Mouse (Mus musculus): ENCODE measurements around the gene Emc3. TPM values are rescaled to one million over a fixed set of nuclear protein-coding genes. Genes with fewer than 3 reads are reported as not detected.

Emc3 gene
- polyA plus RNA-seq (2015; fragmentation: Illumina TruSeq; extraction: RNeasy Lipid Tissue Mini Kit (QIAGEN cat#74804); ENCODE audit: insufficient read depth, low read depth, low replicate concordance), result 14.9 TPM

DNA sequence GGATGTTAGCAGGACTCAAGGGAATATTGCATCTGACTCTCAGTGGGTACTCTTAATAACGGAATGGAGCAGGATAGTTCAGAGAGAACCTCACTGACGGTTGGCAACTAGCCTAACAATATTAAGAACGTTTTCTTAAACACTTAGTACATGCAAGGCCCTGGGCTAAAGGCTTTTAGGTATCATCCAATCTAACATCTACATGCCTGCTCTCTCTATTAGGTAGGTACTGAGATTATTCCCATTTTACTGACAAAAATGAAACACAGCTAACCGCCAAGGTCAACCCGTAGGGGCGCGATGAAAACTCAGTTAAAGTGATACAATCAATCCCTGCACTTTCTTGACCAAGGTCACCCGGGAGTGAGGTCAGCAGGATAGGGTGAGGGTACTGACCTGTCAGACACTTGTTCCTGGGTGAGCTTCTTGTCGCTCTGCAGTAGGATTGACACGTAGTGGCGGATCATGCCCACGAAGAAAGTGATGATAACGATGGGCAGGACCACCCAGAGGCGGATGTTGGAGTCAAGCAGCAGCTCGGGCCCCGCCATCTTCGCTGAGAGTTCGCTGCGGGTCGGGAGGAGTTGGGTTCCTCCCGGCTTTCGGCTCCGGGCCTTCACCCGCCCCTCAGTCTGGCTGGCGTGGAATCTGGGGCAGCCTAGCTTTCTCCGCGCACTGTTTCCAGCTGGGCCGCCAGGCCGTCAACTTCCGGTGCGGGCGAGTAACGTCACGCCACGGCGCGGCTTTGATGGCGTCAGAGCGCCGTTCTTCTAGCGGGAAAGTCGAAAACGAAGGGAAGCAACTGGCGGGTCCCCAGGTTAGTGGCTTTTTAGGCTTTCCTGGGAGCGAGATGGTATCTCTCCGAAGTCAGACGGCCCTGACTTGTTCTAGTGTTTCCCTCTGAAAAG is at the start of gene Emc3, which contains the start of gene Fancd2:
Gene Emc3 (minus strand): TSS at position 721 of the 908 bp plus-strand sequence.
Gene Fancd2 (plus strand): TSS at position 751 of the 908 bp plus-strand sequence.

DNA sequence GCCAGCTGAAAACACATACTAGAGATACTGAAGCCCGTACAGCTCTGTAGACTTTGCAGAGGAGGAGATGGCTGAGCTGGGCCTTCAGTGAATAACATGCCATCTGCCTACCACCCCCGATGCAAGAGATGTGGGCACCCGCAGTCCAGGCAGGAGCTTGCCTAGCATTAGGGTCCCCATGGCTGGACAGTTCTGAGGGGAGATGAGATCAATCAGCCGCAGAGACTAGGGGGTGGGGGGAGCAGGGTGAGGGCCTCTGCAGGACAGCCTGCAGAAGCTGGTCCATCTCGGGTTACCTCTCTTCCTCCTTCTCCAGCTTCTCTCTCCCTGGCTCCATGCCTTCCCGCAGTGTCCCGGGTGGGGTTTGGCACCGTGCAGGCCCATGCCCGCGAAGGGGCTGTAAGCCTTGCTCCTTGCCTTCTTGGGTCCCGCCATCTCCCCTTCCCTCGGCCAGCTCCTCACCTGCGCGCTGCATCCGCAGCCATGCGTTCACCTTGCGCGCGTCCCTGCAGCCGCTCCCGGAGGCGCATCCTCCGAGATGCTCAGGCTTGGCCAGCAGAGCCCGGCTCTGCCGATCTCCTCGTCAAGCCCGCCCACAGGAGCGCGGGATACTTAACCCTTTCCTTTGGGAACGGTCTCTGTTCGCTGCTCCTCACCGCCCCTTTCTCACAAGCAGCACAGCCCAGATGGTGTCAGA is 29.9 kb downstream of the Emc3 start, which contains the start of gene Prrt3:
Gene Prrt3 (minus strand): TSS at position 544 of the 697 bp plus-strand sequence.

DNA sequence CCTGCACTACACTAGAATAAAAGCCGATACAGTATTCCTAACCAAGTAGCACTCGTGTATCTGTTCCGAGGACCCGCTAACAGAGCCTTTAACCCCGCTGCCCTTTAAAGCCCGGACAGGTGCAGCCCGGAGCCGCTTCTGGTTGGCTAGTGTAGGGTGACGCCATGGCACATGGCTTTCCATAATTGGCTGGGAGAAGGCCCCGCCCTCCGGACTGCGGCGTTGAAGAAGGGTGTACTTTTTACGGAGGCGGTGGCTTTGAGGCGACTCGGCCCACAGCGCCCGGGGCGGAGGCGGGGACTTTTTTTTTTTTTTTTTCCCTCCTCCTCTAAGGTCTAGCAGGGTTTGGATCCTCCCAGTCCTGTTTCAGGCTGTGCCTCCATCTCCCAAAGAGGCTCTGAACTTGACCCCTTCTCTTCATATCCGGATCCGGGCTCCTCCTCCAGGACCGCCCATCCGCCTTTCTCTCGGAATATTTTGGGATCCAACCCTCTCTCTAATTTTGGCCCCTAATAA is 48.3 kb downstream of the Emc3 start, which contains the start of gene Creld1:
Gene Creld1 (plus strand): TSS at position 198 of the 516 bp plus-strand sequence.

DNA sequence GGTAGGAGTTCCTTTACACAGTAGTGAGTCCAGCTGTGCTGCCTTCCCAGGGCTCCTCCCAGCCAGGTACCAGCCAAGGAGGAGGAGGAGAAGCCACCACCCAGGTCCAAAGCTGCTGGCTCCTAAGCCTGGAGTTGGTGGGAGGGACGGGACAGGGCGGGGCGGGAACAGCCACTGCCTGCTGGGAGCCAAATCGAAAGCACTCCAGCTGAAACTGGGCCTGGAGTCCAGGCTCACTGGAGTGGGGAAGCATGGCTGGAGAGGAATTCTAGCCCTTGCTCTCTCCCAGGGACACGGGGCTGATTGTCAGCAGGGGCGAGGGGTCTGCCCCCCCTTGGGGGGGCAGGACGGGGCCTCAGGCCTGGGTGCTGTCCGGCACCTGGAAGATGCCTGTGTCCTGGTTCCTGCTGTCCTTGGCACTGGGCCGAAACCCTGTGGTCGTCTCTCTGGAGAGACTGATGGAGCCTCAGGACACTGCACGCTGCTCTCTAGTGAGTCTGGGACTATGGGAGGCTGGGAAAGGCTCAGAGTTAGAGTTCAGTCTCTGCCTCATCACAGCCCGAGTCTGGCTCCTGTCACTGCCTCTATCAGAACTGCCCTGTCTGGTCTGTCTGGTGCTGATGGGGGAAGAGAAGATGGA is 60.0 kb downstream of the Emc3 start, which contains the start of gene Il17rc:
Gene Il17rc (plus strand): TSS at position 131 of the 640 bp plus-strand sequence.

Other genes with a start within 250 kb of the Emc3 start
- not detected for gene Cpne9, start 249.3 kb downstream of the Emc3 start, polyA plus RNA-seq (2015; fragmentation: Illumina TruSeq; extraction: RNeasy Lipid Tissue Mini Kit (QIAGEN cat#74804); ENCODE audit: insufficient read depth, low read depth, low replicate concordance)
- gene Brpf1, start 224.5 kb downstream of the Emc3 start, polyA plus RNA-seq (2015; fragmentation: Illumina TruSeq; extraction: RNeasy Lipid Tissue Mini Kit (QIAGEN cat#74804); ENCODE audit: insufficient read depth, low read depth, low replicate concordance), result 8.0 TPM
- gene Ogg1, start 204.7 kb downstream of the Emc3 start, polyA plus RNA-seq (2015; fragmentation: Illumina TruSeq; extraction: RNeasy Lipid Tissue Mini Kit (QIAGEN cat#74804); ENCODE audit: insufficient read depth, low read depth, low replicate concordance), result 4.5 TPM
- 21.6 TPM for gene Camk1, start 187.7 kb downstream of the Emc3 start, polyA plus RNA-seq (2015; fragmentation: Illumina TruSeq; extraction: RNeasy Lipid Tissue Mini Kit (QIAGEN cat#74804); ENCODE audit: insufficient read depth, low read depth, low replicate concordance)
- 10.0 TPM for gene Tada3, start 153.8 kb downstream of the Emc3 start, polyA plus RNA-seq (2015; fragmentation: Illumina TruSeq; extraction: RNeasy Lipid Tissue Mini Kit (QIAGEN cat#74804); ENCODE audit: insufficient read depth, low read depth, low replicate concordance)
- gene Arpc4, start 153.5 kb downstream of the Emc3 start, polyA plus RNA-seq (2015; fragmentation: Illumina TruSeq; extraction: RNeasy Lipid Tissue Mini Kit (QIAGEN cat#74804); ENCODE audit: insufficient read depth, low read depth, low replicate concordance), result 20.2 TPM
- 3.8 TPM for gene Ttll3, start 142.4 kb downstream of the Emc3 start, polyA plus RNA-seq (2015; fragmentation: Illumina TruSeq; extraction: RNeasy Lipid Tissue Mini Kit (QIAGEN cat#74804); ENCODE audit: insufficient read depth, low read depth, low replicate concordance)
- gene Rpusd3, start 112.3 kb downstream of the Emc3 start, polyA plus RNA-seq (2015; fragmentation: Illumina TruSeq; extraction: RNeasy Lipid Tissue Mini Kit (QIAGEN cat#74804); ENCODE audit: insufficient read depth, low read depth, low replicate concordance), result 7.7 TPM
- 19.3 TPM for gene Cidec, start 95.9 kb downstream of the Emc3 start, polyA plus RNA-seq (2015; fragmentation: Illumina TruSeq; extraction: RNeasy Lipid Tissue Mini Kit (QIAGEN cat#74804); ENCODE audit: insufficient read depth, low read depth, low replicate concordance)
- gene Jagn1, start 89.1 kb downstream of the Emc3 start, polyA plus RNA-seq (2015; fragmentation: Illumina TruSeq; extraction: RNeasy Lipid Tissue Mini Kit (QIAGEN cat#74804); ENCODE audit: insufficient read depth, low read depth, low replicate concordance), result 16.6 TPM
- 5.2 TPM for gene Il17re, start 73.2 kb downstream of the Emc3 start, polyA plus RNA-seq (2015; fragmentation: Illumina TruSeq; extraction: RNeasy Lipid Tissue Mini Kit (QIAGEN cat#74804); ENCODE audit: insufficient read depth, low read depth, low replicate concordance)
- 7.5 TPM for gene Il17rc, start 60.2 kb downstream of the Emc3 start, polyA plus RNA-seq (2015; fragmentation: Illumina TruSeq; extraction: RNeasy Lipid Tissue Mini Kit (QIAGEN cat#74804); ENCODE audit: insufficient read depth, low read depth, low replicate concordance)
- gene Creld1, start 48.4 kb downstream of the Emc3 start, polyA plus RNA-seq (2015; fragmentation: Illumina TruSeq; extraction: RNeasy Lipid Tissue Mini Kit (QIAGEN cat#74804); ENCODE audit: insufficient read depth, low read depth, low replicate concordance), result 5.7 TPM
- gene Prrt3, start 29.7 kb downstream of the Emc3 start, polyA plus RNA-seq (2015; fragmentation: Illumina TruSeq; extraction: RNeasy Lipid Tissue Mini Kit (QIAGEN cat#74804); ENCODE audit: insufficient read depth, low read depth, low replicate concordance), result not detected
- gene Fancd2, start within 50 bp of the Emc3 start, polyA plus RNA-seq (2015; fragmentation: Illumina TruSeq; extraction: RNeasy Lipid Tissue Mini Kit (QIAGEN cat#74804); ENCODE audit: insufficient read depth, low read depth, low replicate concordance), result not detected
- gene Fancd2os, start 69.1 kb upstream of the Emc3 start, polyA plus RNA-seq (2015; fragmentation: Illumina TruSeq; extraction: RNeasy Lipid Tissue Mini Kit (QIAGEN cat#74804); ENCODE audit: insufficient read depth, low read depth, low replicate concordance), result not detected
- 29.6 TPM for gene Brk1, start 73.1 kb upstream of the Emc3 start, polyA plus RNA-seq (2015; fragmentation: Illumina TruSeq; extraction: RNeasy Lipid Tissue Mini Kit (QIAGEN cat#74804); ENCODE audit: insufficient read depth, low read depth, low replicate concordance)
- gene Vhl, start 92.3 kb upstream of the Emc3 start, polyA plus RNA-seq (2015; fragmentation: Illumina TruSeq; extraction: RNeasy Lipid Tissue Mini Kit (QIAGEN cat#74804); ENCODE audit: insufficient read depth, low read depth, low replicate concordance), result 8.1 TPM
- gene Irak2, start 106.8 kb upstream of the Emc3 start, polyA plus RNA-seq (2015; fragmentation: Illumina TruSeq; extraction: RNeasy Lipid Tissue Mini Kit (QIAGEN cat#74804); ENCODE audit: insufficient read depth, low read depth, low replicate concordance), result 4.0 TPM
- 9.5 TPM for gene Tatdn2, start 165.4 kb upstream of the Emc3 start, polyA plus RNA-seq (2015; fragmentation: Illumina TruSeq; extraction: RNeasy Lipid Tissue Mini Kit (QIAGEN cat#74804); ENCODE audit: insufficient read depth, low read depth, low replicate concordance)
- 3.6 TPM for gene Ghrl, start 188.2 kb upstream of the Emc3 start, polyA plus RNA-seq (2015; fragmentation: Illumina TruSeq; extraction: RNeasy Lipid Tissue Mini Kit (QIAGEN cat#74804); ENCODE audit: insufficient read depth, low read depth, low replicate concordance)
- gene Sec13, start 209.1 kb upstream of the Emc3 start, polyA plus RNA-seq (2015; fragmentation: Illumina TruSeq; extraction: RNeasy Lipid Tissue Mini Kit (QIAGEN cat#74804); ENCODE audit: insufficient read depth, low read depth, low replicate concordance), result 40.2 TPM

Data from pancreas, adult 10 weeks (tissue).